Mouse (Mus musculus) activated CD4-positive, CD25-positive, alpha-beta regulatory T cell, adult 4 months (primary cell): ENCODE measurements at regions not wholly inside any gene's neighbourhood (a gene's known extent, or its start where the extent isn't known, plus 50 kb on each side); places are given as distances from the start of the nearest gene placed in this dataset.
"Not testable (repeated sequence)": the region's sequence is repeated elsewhere in the genome, so short reads cannot be mapped to it uniquely, and the experiment has no call there.

Experiments
- ATAC-seq: one replicate; pipeline ENCODE4 v1.8.0; 2017

- ATAC-seq, result no peak
Measured at GRCm38 (mm10) chr3:149103469-149103868, 113.1 kb upstream of the Adgrl2 start.

GRCm38 (mm10) chr3:149102846-149103245 lies 112.5 kb upstream of the Adgrl2 start:
- ATAC-seq, result no peak

GRCm38 (mm10) chr3:149101785-149102184 lies 111.4 kb upstream of the Adgrl2 start:
- no peak for ATAC-seq

- ATAC-seq, result no peak
Measured at GRCm38 (mm10) chr3:149098764-149099163, 108.4 kb upstream of the Adgrl2 start.

- ATAC-seq, result no peak
Measured at GRCm38 (mm10) chr3:149097026-149097425, 106.7 kb upstream of the Adgrl2 start.

GRCm38 (mm10) chr3:149092649-149093048 lies 102.3 kb upstream of the Adgrl2 start:
- no peak for ATAC-seq

- ATAC-seq, result no peak
Measured at GRCm38 (mm10) chr3:149090103-149090502, 99.7 kb upstream of the Adgrl2 start.

GRCm38 (mm10) chr3:149088621-149089128 lies 98.3 kb upstream of the Adgrl2 start:
- ATAC-seq, result no peak

GRCm38 (mm10) chr3:149087488-149087887 lies 97.1 kb upstream of the Adgrl2 start:
- ATAC-seq, result no peak

GRCm38 (mm10) chr3:149086704-149087103 lies 96.3 kb upstream of the Adgrl2 start:
- no peak for ATAC-seq

- no peak for ATAC-seq
Measured at GRCm38 (mm10) chr3:149086086-149086485, 95.7 kb upstream of the Adgrl2 start.

- no peak for ATAC-seq
Measured at GRCm38 (mm10) chr3:149084861-149085598, 94.7 kb upstream of the Adgrl2 start.

- ATAC-seq, result no peak
Measured at GRCm38 (mm10) chr3:149083391-149083790, 93.0 kb upstream of the Adgrl2 start.

- no peak for ATAC-seq
Measured at GRCm38 (mm10) chr3:149078881-149079280, 88.5 kb upstream of the Adgrl2 start.

- ATAC-seq, result no peak
Measured at GRCm38 (mm10) chr3:149076928-149077551, 86.7 kb upstream of the Adgrl2 start.

- no peak for ATAC-seq
Measured at GRCm38 (mm10) chr3:149075488-149075851, 85.1 kb upstream of the Adgrl2 start.

GRCm38 (mm10) chr3:149074658-149075487 lies 84.5 kb upstream of the Adgrl2 start:
- no peak for ATAC-seq

GRCm38 (mm10) chr3:149070201-149070600 lies 79.8 kb upstream of the Adgrl2 start:
- no peak for ATAC-seq

GRCm38 (mm10) chr3:149069436-149069835 lies 79.1 kb upstream of the Adgrl2 start:
- ATAC-seq, result no peak

GRCm38 (mm10) chr3:149068821-149069220 lies 78.5 kb upstream of the Adgrl2 start:
- ATAC-seq, result no peak

- no peak for ATAC-seq
Measured at GRCm38 (mm10) chr3:149067758-149068157, 77.4 kb upstream of the Adgrl2 start.

- ATAC-seq, result no peak
Measured at GRCm38 (mm10) chr3:149055077-149055476, 64.7 kb upstream of the Adgrl2 start.

- ATAC-seq, result not testable (repeated sequence)
Measured at GRCm38 (mm10) chr3:149052295-149052902, 62.0 kb upstream of the Adgrl2 start.
